15 mouse cellular contexts compared by ENCODE assay signal in genomic region chr19:17138144-17138915, GRCm38 (mm10).
"Had no signal": no experiment of that assay in that cellular context is flagged by ENCODE, and none has a peak within 500 bp of the region (broad histone marks: within the 10 kb centered on the region; RNA-seq: fewer than 3 reads in every experiment).

No protein-coding gene starts in this region.

- H3K36me3 ChIP-seq: limb, embryonic 13.5 days; midbrain, embryonic 12.5 days; neural tube, embryonic 13.5 days had no signal

- H3K9ac ChIP-seq: limb, embryonic 13.5 days; lung, embryonic 14.5 days; midbrain, embryonic 12.5 days; neural tube, embryonic 13.5 days had no signal

- H3K27ac ChIP-seq: layer of hippocampus, adult 2 months; limb, embryonic 13.5 days; midbrain, embryonic 12.5 days; neural tube, embryonic 13.5 days had no signal

- H3K27me3 ChIP-seq: neural tube, embryonic 13.5 days had no signal

- H3K4me1 ChIP-seq: limb, embryonic 13.5 days; midbrain, embryonic 12.5 days had no signal

- H3K9me3 ChIP-seq: limb, embryonic 13.5 days; midbrain, embryonic 12.5 days; neural tube, embryonic 13.5 days had no signal

- H3K4me3 ChIP-seq: limb, embryonic 13.5 days; midbrain, embryonic 12.5 days; neural tube, embryonic 13.5 days had no signal

- DNase-seq: kidney, postnatal 10 days; kidney, postnatal 4 days; left cerebral cortex, postnatal 4 days; lung, embryonic 14.5 days; lung, postnatal 10 days; lung, postnatal 4 days; retina, postnatal 1 day; right cerebral cortex, postnatal 4 days; spleen, adult 18-20 months; thymus, adult 18-20 months; thymus, postnatal 14 days had no signal
